Mouse (Mus musculus): ENCODE data around the gene Gm10190. TPM values are rescaled to one million over a fixed set of nuclear protein-coding genes. Genes with fewer than 3 reads are reported as not detected.
A peak's percentile ranks its signal among the peaks of the same experiment; 100 is the strongest.
"Not testable (repeated sequence)": the region's sequence is repeated elsewhere in the genome, so short reads cannot be mapped to it uniquely, and the experiment has no call there.

Gm10190 gene
- total RNA-seq (2021) = 1 to 10 TPM in 1 of 2 experiments, not detected in 1; 1.8 TPM
- long read RNA-seq, experiment 1, partial matches to known transcripts = 0 of 1 reads
- long read RNA-seq, experiment 1, other reads (novel, unspliced or antisense) = 0 of 1 reads
- long read RNA-seq, experiment 2, transcript Gm10190-201 (1 exons, 324 nt) = major isoform, 5 of 5 reads
- long read RNA-seq, experiment 2, partial matches to known transcripts = 0 of 5 reads
- long read RNA-seq, experiment 2, other reads (novel, unspliced or antisense) = 0 of 5 reads

- intact Hi-C loops (cut with DNase I) = no loop called here
- DNase-seq (ENCODE audit: low spot score in 2 of 2) = peak; percentile 90 to 91
These were observed at the start of gene Gm10190 for GRCm38 (mm10) chr17:80372989-80373725. TSS of gene Gm10190 (minus strand) at chr17:80373541.

- DNase-seq (ENCODE audit: low spot score in 2 of 2) = no peak
- intact Hi-C loops (cut with DNase I) = no loop called here
These were observed 47.7 kb upstream of the Gm10190 start for GRCm38 (mm10) chr17:80420998-80421397.

GRCm38 (mm10) chr17:80418572-80419210 is 45.4 kb upstream of the Gm10190 start:
- intact Hi-C loops (cut with DNase I) = no loop called here
- DNase-seq (ENCODE audit: low spot score in 2 of 2) = no peak

GRCm38 (mm10) chr17:80411182-80411581 is 37.8 kb upstream of the Gm10190 start:
- no peak for DNase-seq (ENCODE audit: low spot score in 2 of 2)
- intact Hi-C loops (cut with DNase I) = no loop called here

GRCm38 (mm10) chr17:80398243-80398642 is 24.9 kb upstream of the Gm10190 start:
- intact Hi-C loops (cut with DNase I) = no loop called here
- no peak for DNase-seq (ENCODE audit: low spot score in 2 of 2)

- DNase-seq (ENCODE audit: low spot score in 2 of 2) = peak in 1 of 2 experiments; percentile 16
- intact Hi-C loops (cut with DNase I) = no loop called here
These were observed 18.4 kb upstream of the Gm10190 start for GRCm38 (mm10) chr17:80391423-80392403.

GRCm38 (mm10) chr17:80390024-80390423 is 16.7 kb upstream of the Gm10190 start:
- intact Hi-C loops (cut with DNase I) = no loop called here
- no peak for DNase-seq (ENCODE audit: low spot score in 2 of 2)

GRCm38 (mm10) chr17:80385671-80386070 is 12.3 kb upstream of the Gm10190 start:
- DNase-seq (ENCODE audit: low spot score in 2 of 2) = no peak
- intact Hi-C loops (cut with DNase I) = no loop called here

- intact Hi-C loops (cut with DNase I); DNase-seq (ENCODE audit: low spot score in 2 of 2): not testable (repeated sequence)
These were observed 5.0 kb upstream of the Gm10190 start for GRCm38 (mm10) chr17:80378386-80378785.

- intact Hi-C loops (cut with DNase I) = no loop called here
- no peak for DNase-seq (ENCODE audit: low spot score in 2 of 2)
These were observed 370 bp upstream of the Gm10190 start for GRCm38 (mm10) chr17:80373726-80374096.

- DNase-seq (ENCODE audit: low spot score in 2 of 2) = no peak
- intact Hi-C loops (cut with DNase I) = loop anchor here (5.0 kb wide), 1 partner anchor 76 kb away; the partner anchor contains the start of genes Dhx57 and Morn2
These were observed 4.7 kb downstream of the Gm10190 start for GRCm38 (mm10) chr17:80368606-80369005.

- intact Hi-C loops (cut with DNase I) = loop anchor here (5.0 kb wide), 1 partner anchor 75 kb away; the partner anchor contains the start of genes Dhx57 and Morn2
These were observed 6.1 kb downstream of the Gm10190 start for GRCm38 (mm10) chr17:80367276-80367675.

GRCm38 (mm10) chr17:80360245-80360644 is 13.1 kb downstream of the Gm10190 start:
- intact Hi-C loops (cut with DNase I) = no loop called here
- no peak for DNase-seq (ENCODE audit: low spot score in 2 of 2)

More at GRCm38 (mm10) chr17:80367276-80367675, 6.1 kb downstream of the Gm10190 start:
- DNase-seq (ENCODE audit: low spot score in 2 of 2) = peak in 1 of 2 experiments; percentile 20

GRCm38 (mm10) chr17:80347234-80347633 is 26.1 kb downstream of the Gm10190 start:
- intact Hi-C loops (cut with DNase I) = no loop called here
- DNase-seq (ENCODE audit: low spot score in 2 of 2) = no peak

GRCm38 (mm10) chr17:80346591-80347125 is 26.7 kb downstream of the Gm10190 start:
- intact Hi-C loops (cut with DNase I) = no loop called here

GRCm38 (mm10) chr17:80345277-80345676 is 28.1 kb downstream of the Gm10190 start:
- peak in 1 of 2 experiments; percentile 10 for DNase-seq (ENCODE audit: low spot score in 2 of 2)
- intact Hi-C loops (cut with DNase I) = no loop called here

More at GRCm38 (mm10) chr17:80346591-80347125, 26.7 kb downstream of the Gm10190 start:
- no peak for DNase-seq (ENCODE audit: low spot score in 2 of 2)

- intact Hi-C loops (cut with DNase I) = no loop called here
- peak; percentile 21 to 47 for DNase-seq (ENCODE audit: low spot score in 2 of 2)
These were observed 41.0 kb downstream of the Gm10190 start for GRCm38 (mm10) chr17:80332386-80332785.

- intact Hi-C loops (cut with DNase I) = no loop called here
- DNase-seq (ENCODE audit: low spot score in 2 of 2) = no peak
These were observed 46.9 kb downstream of the Gm10190 start for GRCm38 (mm10) chr17:80326431-80326830.

GRCm38 (mm10) chr17:80325456-80325855 is 47.9 kb downstream of the Gm10190 start:
- intact Hi-C loops (cut with DNase I) = no loop called here
- DNase-seq (ENCODE audit: low spot score in 2 of 2) = no peak

All from left cerebral cortex, postnatal 14 days (tissue).